Mouse (Mus musculus) ES-E14 (cell line): Measurements from ENCODE around the gene Cngb1. TPM values are rescaled to one million over a fixed set of nuclear protein-coding genes. Genes with fewer than 3 reads are reported as not detected.

Source experiments
- DNase-seq: peaks from one replicate; pipeline ENCODE4 v3.0.0-alpha.2; 2013; ENCODE audit warnings: low read depth, low spot score
- H3K27ac ChIP-seq: 2 replicates; pipeline ENCODE4 v1.5.1; 2012; ENCODE audit warnings: low read depth, mild to moderate bottlenecking, low read length, moderate library complexity, mixed read lengths; ENCODE audit not compliant: poor library complexity, insufficient read depth, severe bottlenecking
- H3K36me3 ChIP-seq: 2 replicates; pipeline ENCODE4 v1.6.1; 2012; ENCODE audit warnings: mild to moderate bottlenecking, low read length, moderate library complexity, mixed read lengths; ENCODE audit not compliant: control insufficient read depth, poor library complexity, insufficient read depth, severe bottlenecking
- H3K4me1 ChIP-seq, 2 experiments: fragments of 150-350 bp in 1 of 2; sonication (generic) in 1 of 2; 2 replicates each; pipeline ENCODE4 v1.6.1; 2012; ENCODE audit warnings: low read length in 2 of 2, mild to moderate bottlenecking in 1 of 2, mixed read lengths in 1 of 2; ENCODE audit not compliant: control insufficient read depth in 2 of 2, insufficient read depth in 2 of 2, poor library complexity in 1 of 2
- H3K4me3 ChIP-seq, 2 experiments: fragments of 150-350 bp in 1 of 2; sonication (generic) in 1 of 2; 2 replicates each; pipeline ENCODE4 v1.5.1; 2012; ENCODE audit warnings: low read length in 2 of 2, low read depth in 1 of 2, mild to moderate bottlenecking in 1 of 2, mixed read lengths in 1 of 2; ENCODE audit not compliant: insufficient read depth in 1 of 2, poor library complexity in 1 of 2, severe bottlenecking in 1 of 2
- H3K9ac ChIP-seq: 2 replicates; pipeline ENCODE4 v1.6.1; 2012; ENCODE audit warnings: low read depth, mild to moderate bottlenecking, low read length, mixed read lengths; ENCODE audit not compliant: poor library complexity, insufficient read depth, severe bottlenecking
- H3K9me3 ChIP-seq: fragments of 150-350 bp; sonication (generic); 2 replicates; pipeline ENCODE4 v1.6.1; 2012; ENCODE audit warnings: low read depth, mild to moderate bottlenecking, low read length; ENCODE audit not compliant: control insufficient read depth, insufficient read depth
- CHD2 ChIP-seq: IDR thresholded peaks from 2 replicates; pipeline ENCODE4 v1.6.1; 2014; ENCODE audit warnings: mild to moderate bottlenecking, low read depth, low read length, inconsistent platforms
- HCFC1 ChIP-seq: IDR thresholded peaks from 2 replicates; pipeline ENCODE4 v1.6.1; 2012; ENCODE audit warnings: low read length, inconsistent platforms, borderline replicate concordance; ENCODE audit not compliant: insufficient read depth
- MAFK ChIP-seq: IDR thresholded peaks from 2 replicates; pipeline ENCODE4 v1.6.1; 2014; ENCODE audit warnings: mild to moderate bottlenecking, low read depth, low read length, inconsistent platforms; ENCODE audit not compliant: insufficient read depth
- ZC3H11A ChIP-seq: IDR thresholded peaks from 2 replicates; pipeline ENCODE4 v1.6.1; 2012; ENCODE audit warnings: low read depth, mild to moderate bottlenecking, inconsistent platforms, low read length, borderline replicate concordance
- ZNF384 ChIP-seq: IDR thresholded peaks from 2 replicates; pipeline ENCODE4 v1.6.1; 2012; ENCODE audit warnings: low read depth, low read length, inconsistent platforms
- in situ Hi-C, 2 experiments: fragments of 600-800 bp; cut with MboI; formaldehyde crosslinking; loops; one replicate each; pipeline ENCODE4 v1.15.1; 2025; ENCODE audit warnings: low sequenced_read_pairs in 2 of 2, inconsistent platforms in 1 of 2; ENCODE audit not compliant: unreplicated experiment in 2 of 2
- total RNA-seq: library from RNA; depleted of rRNA; stranded (reverse); fragments of 300-350 nt; gene quantifications from 2 replicates; pipeline ENCODE4 v1.2.3, GENCODE M21; 2012

Cngb1 gene
- total RNA-seq, 1 experiment, result 1.5 TPM

DNA sequence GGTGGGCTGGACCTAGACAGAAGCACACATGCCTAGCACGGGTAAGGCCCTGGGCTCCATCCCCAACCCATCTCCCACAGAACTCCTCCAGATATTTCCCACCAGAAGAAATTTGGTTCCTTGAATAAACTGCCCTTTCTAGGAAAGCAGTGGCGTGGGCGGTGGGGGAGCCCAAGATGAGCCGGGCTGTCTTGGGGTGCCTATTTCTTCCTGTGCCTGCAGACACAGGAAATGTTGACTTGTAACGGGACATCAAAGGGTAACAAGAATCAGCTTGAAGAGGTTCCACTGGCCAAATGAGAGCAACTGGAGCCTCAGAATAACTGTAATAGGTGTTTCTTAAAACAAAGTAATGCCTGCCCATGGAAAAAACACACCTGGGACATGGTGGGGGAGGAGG, 59.1 kb downstream of the Cngb1 start:
- H3K27ac ChIP-seq, result no peak overlapping the region
- TF ChIP-seq MAFK (no peak), ZNF384 (no peak), ZC3H11A (no peak), CHD2 (no peak), HCFC1 (no peak)
- no peaks in the 10 kb centered on the region for H3K36me3 ChIP-seq
- no peaks in the 10 kb centered on the region for H3K9me3 ChIP-seq
- H3K9ac ChIP-seq, result no peak overlapping the region
- no peak overlapping the region for H3K4me3 ChIP-seq
- in situ Hi-C loops, result no loop called here
- H3K4me1 ChIP-seq, result peaks cover 0 to 1% of the 10 kb centered on the region in 2 experiments; a peak in 2 of 4 replicates
- no peak for DNase-seq

DNA sequence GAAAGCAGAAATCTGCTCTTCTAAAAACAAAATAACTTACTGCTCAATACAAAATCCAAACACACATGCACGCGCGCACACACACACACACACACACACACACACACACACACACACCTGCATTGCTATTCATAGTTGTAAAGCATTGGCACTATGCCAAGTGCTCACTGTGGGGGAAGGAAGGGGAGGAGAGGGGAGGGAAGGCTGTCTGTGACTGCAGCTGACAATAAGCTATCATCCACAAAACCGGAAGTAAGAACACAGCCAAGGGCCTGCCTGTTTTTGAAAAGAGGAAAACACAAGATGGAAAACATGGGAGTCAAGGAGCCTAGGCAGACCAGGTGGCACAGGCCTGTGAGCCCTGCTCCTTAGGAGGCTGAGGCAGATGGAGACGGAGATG, 61.2 kb downstream of the Cngb1 start:
- in situ Hi-C loops, result no loop called here
- Histone ChIP-seq H3K9ac (no peak overlapping the region), H3K4me1 (no peaks in the 10 kb centered on the region; a peak in 1 of 4 replicates), H3K4me3 (no peak overlapping the region), H3K27ac (no peak overlapping the region), H3K9me3 (no peaks in the 10 kb centered on the region), H3K36me3 (no peaks in the 10 kb centered on the region)
- TF ChIP-seq ZNF384 (no peak), HCFC1 (no peak), CHD2 (no peak), ZC3H11A (no peak), MAFK (no peak)
- DNase-seq, result no peak

DNA sequence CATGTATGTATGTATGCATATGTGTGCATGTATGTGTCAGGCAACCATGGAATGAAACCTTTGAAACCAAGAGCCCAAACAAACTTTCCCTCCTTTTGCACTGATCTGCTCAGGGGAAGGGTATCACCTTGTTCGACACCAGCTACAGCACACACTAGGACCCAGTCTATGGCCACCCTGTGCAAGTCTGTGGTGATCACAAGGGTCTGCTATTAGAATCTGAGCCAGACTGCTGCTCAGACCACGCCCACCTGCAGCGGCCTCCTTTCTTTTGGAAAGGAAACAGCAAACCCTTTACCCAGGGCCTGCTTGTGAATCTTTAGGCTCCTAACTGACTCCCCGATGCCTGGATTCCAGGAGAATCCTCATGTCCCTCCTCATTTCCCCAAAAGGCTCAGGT, 62.5 kb downstream of the Cngb1 start:
- H3K9ac ChIP-seq, result no peak overlapping the region
- no peak for TF ChIP-seq ZC3H11A
- no peaks in the 10 kb centered on the region; a peak in 1 of 4 replicates for H3K4me1 ChIP-seq
- no peaks in the 10 kb centered on the region for H3K36me3 ChIP-seq
- H3K4me3 ChIP-seq, result no peak overlapping the region
- in situ Hi-C loops, result no loop called here
- no peak for DNase-seq
- H3K27ac ChIP-seq, result no peak overlapping the region
- no peaks in the 10 kb centered on the region for H3K9me3 ChIP-seq

DNA sequence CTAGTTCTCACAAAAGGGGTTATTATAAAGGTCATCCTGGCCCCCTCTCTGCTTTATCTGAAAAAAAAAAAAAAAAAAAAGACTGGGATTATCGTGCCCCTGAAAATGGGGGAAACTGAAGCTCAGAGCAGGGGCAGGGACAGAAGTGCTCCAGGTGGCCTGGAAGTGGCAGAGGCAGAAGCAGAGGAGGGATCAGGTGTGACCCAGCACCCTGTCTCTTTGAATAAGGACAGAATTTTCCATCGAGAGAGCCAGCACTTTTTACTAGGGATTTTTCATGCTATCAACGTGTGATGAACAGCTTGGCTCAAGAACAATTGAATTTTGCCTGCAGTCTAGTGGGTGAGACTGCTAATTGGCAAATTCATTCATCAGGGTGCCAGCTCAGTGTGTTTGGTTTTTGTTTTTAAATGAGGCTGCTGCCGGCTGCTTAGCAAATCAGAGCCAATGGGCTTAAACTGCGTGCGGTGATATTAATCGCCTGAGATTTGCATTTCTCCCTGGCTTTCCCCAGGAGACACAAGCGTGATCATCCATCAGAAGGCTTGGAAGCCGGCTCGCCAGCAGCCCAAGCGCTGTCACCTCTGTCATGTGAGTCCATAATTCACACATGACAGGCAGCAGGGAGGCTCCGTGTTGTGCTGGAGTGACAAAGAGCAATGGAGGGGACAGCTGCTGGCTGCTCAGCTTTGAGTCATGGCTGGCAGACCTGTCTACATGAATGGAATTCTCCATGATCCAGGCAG, 63.4 kb downstream of the Cngb1 start:
- H3K4me1 ChIP-seq, result no peaks in the 10 kb centered on the region; a peak in 1 of 4 replicates
- no peaks in the 10 kb centered on the region for H3K9me3 ChIP-seq
- H3K9ac ChIP-seq, result no peak overlapping the region
- H3K36me3 ChIP-seq, result no peaks in the 10 kb centered on the region
- no peak for DNase-seq
- no peak overlapping the region for H3K27ac ChIP-seq
- H3K4me3 ChIP-seq, result no peak overlapping the region
- no peak for TF ChIP-seq ZC3H11A
- TF ChIP-seq CHD2, result no peak
- no peak for TF ChIP-seq HCFC1
- no peak for TF ChIP-seq ZNF384
- TF ChIP-seq MAFK, result no peak
- in situ Hi-C loops, result no loop called here
